Mouse (Mus musculus) T-helper 2 cell (primary cell): ENCODE data around the gene Capn5.

Experiments
- in situ Hi-C: fragments of 300-600 bp; cut with MboI, MseI; formaldehyde crosslinking; loops from one replicate; pipeline ENCODE4 v1.15.1; 2025; ENCODE audit warnings: high pct_unique_total_duplicates

The Capn5 gene

GRCm38 (mm10) chr7:98176322-98177070, 1.6 kb downstream of the Capn5 start:
- in situ Hi-C loops = no loop called here

- in situ Hi-C loops = no loop called here
These were observed 3.0 kb downstream of the Capn5 start for GRCm38 (mm10) chr7:98174883-98175755.

- in situ Hi-C loops = no loop called here
These were observed 4.7 kb downstream of the Capn5 start for GRCm38 (mm10) chr7:98173408-98173807.

- in situ Hi-C loops = no loop called here
These were observed 5.4 kb downstream of the Capn5 start for GRCm38 (mm10) chr7:98172661-98173060.

- in situ Hi-C loops = no loop called here
These were observed 6.7 kb downstream of the Capn5 start for GRCm38 (mm10) chr7:98171141-98172073.

GRCm38 (mm10) chr7:98164999-98165528, 13.0 kb downstream of the Capn5 start:
- in situ Hi-C loops = no loop called here

GRCm38 (mm10) chr7:98164382-98164998, 13.6 kb downstream of the Capn5 start:
- in situ Hi-C loops = no loop called here

GRCm38 (mm10) chr7:98163700-98164099, 14.4 kb downstream of the Capn5 start:
- in situ Hi-C loops = no loop called here

- in situ Hi-C loops = no loop called here
These were observed 15.8 kb downstream of the Capn5 start for GRCm38 (mm10) chr7:98162239-98162638.

GRCm38 (mm10) chr7:98160041-98160740, 17.9 kb downstream of the Capn5 start:
- in situ Hi-C loops = no loop called here

GRCm38 (mm10) chr7:98158481-98158880, 19.6 kb downstream of the Capn5 start:
- in situ Hi-C loops = no loop called here

GRCm38 (mm10) chr7:98157636-98158332, 20.3 kb downstream of the Capn5 start:
- in situ Hi-C loops = no loop called here

- in situ Hi-C loops = no loop called here
These were observed 21.8 kb downstream of the Capn5 start for GRCm38 (mm10) chr7:98156280-98156665.

- in situ Hi-C loops = no loop called here
These were observed 22.4 kb downstream of the Capn5 start for GRCm38 (mm10) chr7:98155546-98156279.

GRCm38 (mm10) chr7:98153892-98154291, 24.2 kb downstream of the Capn5 start:
- in situ Hi-C loops = no loop called here

- in situ Hi-C loops = no loop called here
These were observed 24.7 kb downstream of the Capn5 start for GRCm38 (mm10) chr7:98153345-98153744.

- in situ Hi-C loops = no loop called here
These were observed 25.7 kb downstream of the Capn5 start for GRCm38 (mm10) chr7:98152400-98152799.

- in situ Hi-C loops = no loop called here
These were observed 27.5 kb downstream of the Capn5 start for GRCm38 (mm10) chr7:98150525-98150924.

- in situ Hi-C loops = no loop called here
These were observed 28.3 kb downstream of the Capn5 start for GRCm38 (mm10) chr7:98149802-98150201.
